Mouse (Mus musculus): ENCODE results near the gene Ppp4r3a.

GRCm38 (mm10) chr12:101009225-101009624 is 74.3 kb downstream of the Ppp4r3a start:
- TF ChIP-seq CTCF (IDR thresholded peaks at IDR 0.05; ENCODE audit: low read depth) (no peak), EP300 (optimal IDR thresholded peaks at IDR 0.05) (no peak)
